Mouse (Mus musculus): ENCODE results near the gene Pecr. TPM values are rescaled to one million over a fixed set of nuclear protein-coding genes. Genes with fewer than 3 reads are reported as not detected.
"Not testable (repeated sequence)": the region's sequence is repeated elsewhere in the genome, so short reads cannot be mapped to it uniquely, and the experiment has no call there.

Gene Pecr
- total RNA-seq, 2 experiments from 2014 or later, result 10.1 to 14.8 TPM

DNA sequence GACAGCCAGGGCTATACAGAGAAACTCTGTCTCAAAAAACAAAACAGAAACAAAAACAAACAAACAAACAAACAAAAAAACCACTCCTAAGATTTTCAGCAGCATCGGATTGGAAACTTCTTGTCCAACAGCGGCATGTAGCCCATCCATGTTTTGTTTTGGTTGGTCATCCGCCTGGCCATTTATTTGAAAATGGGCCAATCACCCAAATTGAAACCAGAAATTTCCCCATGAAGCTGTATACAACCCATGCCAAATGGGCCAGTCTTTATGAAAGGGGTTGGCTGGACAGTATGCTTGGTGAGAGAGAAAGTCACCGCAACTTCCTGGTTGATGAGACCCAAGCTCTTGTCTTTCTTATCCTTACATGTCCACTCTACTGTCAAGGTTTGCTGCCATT, 6.8 kb upstream of the Pecr start:
- ATAC-seq (replicated peaks; ENCODE audit: poor library complexity, severe bottlenecking), result no peak

DNA sequence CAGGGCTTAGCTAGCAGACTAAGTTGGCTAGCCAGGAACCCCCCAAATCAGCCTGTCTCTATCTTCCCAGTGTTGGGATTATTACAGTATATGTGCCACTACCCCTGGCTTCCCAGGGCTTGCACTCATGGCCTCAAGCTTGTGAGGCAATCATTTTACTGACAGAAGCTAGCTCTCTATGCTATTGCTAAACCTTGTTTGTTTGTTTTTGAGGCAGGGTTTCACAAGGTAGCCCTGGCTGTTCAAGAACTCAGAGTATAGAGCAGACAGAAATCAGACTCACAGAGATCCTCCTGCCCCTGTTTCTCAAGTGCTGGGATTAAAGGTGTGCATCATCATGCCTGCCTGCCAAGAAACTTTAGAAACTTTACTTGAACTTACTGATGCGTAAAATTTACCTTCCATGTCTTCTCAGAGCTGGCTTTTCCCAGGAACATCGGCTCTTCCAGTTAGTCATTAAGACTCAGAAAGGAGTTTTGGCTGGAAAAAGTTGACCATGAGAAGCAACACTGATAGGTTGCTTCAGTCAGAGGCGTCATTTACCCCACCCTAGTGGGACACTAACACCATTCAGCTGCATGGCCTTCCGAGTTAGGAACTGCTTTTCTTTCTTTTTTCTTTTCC, 4.5 kb upstream of the Pecr start:
- ATAC-seq (replicated peaks; ENCODE audit: poor library complexity, severe bottlenecking), result no peak

DNA sequence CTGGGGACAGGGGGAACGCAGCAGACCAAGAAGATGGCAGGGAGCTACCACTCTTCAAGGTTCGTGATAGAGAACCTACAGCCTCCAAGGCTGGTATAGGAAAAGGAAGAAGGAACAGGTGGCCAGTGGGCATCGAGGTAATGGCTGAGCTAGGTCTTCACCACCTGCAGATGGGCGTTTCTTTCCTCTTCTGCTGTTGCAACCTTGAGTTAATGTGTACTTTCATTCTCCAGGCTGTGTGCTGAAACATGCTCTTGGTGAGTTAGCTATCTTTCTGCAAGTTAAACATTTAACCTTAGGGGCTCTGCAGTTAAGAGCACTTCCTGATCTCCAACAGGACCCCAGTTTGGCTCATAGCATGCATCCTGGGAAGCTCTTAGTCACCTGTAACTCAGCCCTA, 3.8 kb upstream of the Pecr start:
- no peak for ATAC-seq (replicated peaks; ENCODE audit: poor library complexity, severe bottlenecking)

DNA sequence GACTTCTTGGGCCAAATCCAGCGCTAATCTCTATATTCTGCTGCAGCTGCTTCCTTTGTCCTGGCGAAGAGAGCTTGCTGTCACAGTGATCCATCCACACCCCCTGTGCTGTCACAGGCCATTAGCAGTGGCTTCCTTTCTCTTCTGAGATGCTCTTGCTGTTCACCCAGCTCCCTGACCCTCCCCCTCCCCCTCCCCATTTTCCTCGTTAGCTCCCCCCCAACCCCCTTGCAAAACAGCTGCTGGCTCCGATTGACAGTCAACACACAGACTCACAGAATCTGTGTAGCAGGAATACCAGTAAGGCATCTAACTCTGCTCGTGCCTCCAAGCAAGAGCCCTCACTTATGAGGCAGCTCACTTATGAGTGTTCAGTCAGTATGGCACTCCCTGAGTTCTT, 2.8 kb upstream of the Pecr start:
- no peak for ATAC-seq (replicated peaks; ENCODE audit: poor library complexity, severe bottlenecking)

DNA sequence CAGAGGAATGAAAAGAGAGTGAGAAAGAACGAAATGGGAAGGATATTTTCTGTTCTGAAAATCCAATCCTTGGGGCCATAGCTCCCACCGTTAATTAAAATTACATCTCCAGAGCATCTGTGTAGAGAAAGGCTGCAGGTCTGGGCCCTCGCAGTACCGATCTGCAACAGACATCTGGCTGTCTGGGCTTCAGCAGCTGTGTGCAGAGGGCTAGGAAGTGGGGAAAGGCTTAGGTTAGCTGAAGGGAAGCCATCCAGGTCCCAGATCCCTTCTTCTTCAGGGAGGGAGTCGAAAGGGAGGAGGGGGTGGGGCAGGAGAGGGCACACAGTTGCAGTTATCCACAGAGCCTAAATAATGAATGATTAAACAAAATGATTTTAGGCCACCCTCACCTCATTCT, 425 bp upstream of the Pecr start:
- ATAC-seq (replicated peaks; ENCODE audit: poor library complexity, severe bottlenecking), result no peak

DNA sequence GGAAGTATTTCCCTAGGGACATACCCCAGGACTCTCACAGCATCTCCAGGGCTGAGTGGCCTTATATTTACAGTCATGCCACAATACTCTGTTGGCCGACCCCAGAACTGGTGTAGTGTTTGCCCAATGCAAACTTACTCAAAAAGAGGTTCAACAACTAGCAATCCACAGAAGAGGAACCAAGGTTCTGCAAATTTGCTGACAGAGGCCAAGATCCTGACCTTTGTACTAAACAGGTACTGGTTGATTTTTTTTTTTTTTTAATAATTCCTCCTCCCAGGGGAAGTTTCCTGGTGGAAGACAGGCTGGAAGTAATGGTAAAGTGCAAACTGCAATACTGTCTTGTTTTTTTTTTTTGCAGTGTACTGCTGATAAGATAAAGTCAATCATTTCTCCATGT, 1.5 kb downstream of the Pecr start:
- peak; percentile 25; the same call in 1 of the 2 replicates for ATAC-seq (replicated peaks; ENCODE audit: poor library complexity, severe bottlenecking)

DNA sequence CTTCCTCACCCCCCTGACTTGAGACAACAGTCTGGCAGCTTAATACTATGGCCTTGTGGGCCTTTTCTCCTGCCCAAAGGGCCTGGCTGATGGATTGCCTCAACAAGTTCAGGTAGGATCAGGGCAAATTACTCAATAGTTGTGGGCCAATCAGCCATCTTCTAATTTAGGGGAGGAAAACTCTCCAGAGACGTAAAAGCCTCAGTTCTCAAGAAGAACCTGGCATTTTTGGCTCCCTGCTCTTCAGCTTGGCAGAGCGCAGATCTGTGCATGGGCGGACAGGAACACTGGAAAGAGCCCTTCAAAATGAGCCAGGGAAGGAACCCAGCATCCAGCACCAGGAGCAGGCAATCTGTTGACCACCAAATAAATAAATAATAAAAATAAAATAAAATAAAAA, 6.0 kb downstream of the Pecr start:
- no peak for ATAC-seq (replicated peaks; ENCODE audit: poor library complexity, severe bottlenecking)

DNA sequence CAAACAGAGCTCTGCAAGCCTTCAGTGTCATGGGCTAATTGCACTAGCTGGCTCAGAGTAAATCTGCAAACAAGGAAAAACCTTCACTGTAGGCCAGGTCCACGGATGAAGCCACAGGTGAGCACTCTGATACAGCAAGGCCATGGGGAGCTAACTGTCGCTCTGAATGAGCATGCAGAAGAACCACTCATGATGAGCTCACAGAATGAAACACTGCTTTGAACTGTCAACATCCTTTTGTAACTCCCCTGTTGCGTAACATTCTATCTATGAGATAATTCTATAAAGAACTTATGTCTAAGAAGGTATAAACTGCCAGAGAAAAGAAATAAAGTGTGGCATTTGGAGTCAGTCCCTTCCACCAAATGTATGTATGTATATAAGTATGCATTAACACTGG, 21.0 kb downstream of the Pecr start:
- peak; percentile 68 for ATAC-seq (replicated peaks; ENCODE audit: poor library complexity, severe bottlenecking)

DNA sequence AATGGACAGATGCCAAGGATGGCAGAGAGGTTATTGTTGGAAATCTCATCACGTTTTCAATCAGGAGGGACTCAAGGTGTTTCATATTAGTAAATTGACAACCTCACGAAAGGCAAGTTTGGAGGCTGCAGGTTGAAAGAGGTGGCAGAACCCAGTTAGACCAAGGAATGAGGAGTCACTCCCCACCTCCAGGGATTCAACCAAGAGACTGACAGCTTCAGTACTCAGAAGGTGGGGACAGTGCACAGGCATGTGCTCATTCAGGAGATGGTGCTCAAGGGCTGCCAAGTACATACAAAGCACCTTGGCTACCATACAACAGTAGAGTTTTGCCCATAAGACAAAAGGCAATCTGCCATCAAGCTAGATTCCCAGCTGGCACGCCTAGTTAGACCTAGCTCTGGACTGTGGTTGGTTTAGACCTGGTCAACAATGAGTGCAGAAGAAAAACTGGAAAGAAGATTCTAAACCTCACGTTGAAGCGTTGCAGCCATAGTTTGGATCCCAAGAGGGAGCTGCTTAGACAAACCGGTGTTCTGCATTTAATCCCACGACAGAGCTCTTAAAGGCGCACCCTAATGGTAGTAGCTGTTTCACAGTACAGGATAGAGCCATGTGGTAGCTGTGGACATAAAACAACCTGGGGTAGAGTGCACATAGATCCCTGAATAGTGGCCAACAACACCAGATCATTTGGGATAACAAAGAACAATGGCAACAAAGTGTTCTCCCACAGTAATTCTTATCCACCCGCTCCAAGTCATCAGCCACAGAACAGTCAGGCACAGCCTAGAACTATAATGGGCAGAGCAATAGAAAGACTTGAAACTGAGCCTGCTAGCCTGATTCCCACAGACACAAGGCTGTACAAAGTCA, 27.5 kb downstream of the Pecr start:
- no peak for ATAC-seq (replicated peaks; ENCODE audit: poor library complexity, severe bottlenecking)

DNA sequence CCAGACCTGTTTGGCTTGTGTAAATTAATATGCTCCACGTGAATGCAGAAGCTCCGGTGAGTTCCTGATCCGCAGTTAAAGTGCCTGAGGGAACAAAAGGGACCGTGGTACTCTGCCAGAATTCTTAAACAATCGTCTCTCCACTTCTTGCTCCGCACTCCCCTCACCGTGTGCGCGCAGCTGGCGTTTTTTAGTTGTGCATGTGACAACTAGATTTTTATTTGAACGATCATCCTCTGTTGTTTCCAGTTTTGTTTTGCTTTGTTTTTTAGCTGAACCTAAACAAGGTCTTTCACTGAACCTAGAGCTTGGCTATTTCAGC, 28.3 kb downstream of the Pecr start:
- no peak for ATAC-seq (replicated peaks; ENCODE audit: poor library complexity, severe bottlenecking)

DNA sequence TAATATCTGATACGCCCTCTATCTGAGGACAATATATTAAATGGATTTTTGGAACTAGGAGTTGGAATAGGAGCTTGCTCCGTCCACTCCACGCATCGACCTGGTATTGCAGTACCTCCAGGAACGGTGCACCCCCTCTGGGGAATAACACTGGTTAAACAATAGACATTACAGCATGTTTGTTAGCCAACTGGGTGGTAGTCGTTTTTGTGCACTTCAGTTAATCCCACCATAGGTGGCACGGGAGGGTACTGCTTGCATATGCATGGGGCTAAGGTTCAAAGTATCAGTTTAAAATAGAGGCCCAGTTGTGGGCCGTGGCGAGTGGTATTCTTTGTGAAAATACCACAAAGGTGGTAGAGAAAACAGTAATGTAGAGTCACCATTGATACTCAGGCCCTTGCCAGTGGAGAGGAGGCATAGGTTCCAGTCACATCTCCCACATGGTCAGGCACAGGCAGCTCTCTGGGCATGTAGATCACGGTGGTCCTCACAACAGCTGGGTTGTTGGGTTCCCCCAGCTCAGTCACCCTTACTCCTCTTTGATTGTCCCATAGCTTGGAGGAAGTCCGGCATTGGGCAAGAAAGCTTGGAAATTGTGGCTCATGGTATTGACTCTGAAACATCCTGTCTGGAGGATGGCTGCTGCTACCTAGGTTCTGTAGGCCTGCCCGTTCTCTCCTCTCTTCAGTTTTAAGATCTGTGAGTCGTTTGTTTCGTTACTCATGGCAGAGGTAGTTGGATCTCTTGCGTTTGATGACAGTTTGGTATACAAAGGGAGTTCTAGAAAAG, 28.9 kb downstream of the Pecr start:
- ATAC-seq (replicated peaks; ENCODE audit: poor library complexity, severe bottlenecking), result peak; percentile 71

DNA sequence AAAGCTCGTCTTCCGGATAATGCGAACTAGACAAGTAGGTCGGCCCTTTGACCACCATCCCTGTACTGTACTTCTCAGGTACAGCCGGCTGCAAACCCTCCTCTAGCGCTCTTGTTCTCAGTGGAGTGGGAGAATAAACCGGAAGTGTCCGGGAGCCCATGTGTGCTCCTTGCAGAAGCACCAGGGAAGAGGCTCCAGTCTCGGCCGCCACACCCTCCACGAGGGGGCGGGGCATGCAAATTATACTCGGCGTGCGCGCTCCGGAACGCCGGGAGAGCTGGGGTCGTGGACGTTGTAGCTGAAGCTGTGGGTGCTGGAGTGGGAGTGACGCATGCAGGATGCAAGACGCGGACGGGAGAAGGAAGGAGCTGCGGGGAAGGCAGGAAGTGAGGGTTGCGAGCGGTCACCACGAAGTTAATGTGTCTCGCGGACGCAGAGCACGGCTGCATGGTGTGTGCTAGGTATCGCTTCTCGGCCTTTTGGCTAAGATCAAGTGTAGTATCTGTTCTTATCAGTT, 29.5 kb downstream of the Pecr start:
- peak; percentile 73 for ATAC-seq (replicated peaks; ENCODE audit: poor library complexity, severe bottlenecking)

DNA sequence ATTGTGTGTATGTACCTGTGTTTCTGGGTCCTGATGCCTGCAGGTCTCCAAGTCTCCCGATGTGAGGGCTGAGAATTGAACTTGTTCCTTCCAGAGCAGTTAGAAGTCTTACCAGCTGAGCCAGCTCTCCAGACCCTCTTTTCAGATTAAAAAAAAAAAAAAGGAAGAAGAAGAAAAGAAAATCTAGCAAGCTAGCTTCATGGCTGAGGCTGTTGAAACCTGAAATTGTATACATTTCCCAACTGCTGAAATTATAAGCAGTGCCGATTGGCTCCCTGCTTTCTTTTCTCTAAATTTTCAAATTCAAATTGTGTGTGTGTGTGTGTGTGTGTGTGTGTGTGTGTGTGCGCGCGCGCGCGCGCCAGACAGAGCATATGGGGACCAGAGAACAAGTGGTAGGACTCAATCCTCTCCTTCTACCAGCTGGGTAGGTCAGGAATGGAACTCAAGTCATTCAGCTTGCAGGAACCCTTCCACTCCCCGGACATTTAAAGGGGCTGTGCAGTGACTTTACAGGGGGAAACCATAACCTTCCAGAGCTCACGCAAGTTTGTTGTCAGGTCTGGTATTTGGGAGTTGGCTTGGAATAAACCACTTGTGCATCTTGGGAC, 30.1 kb downstream of the Pecr start:
- no peak for ATAC-seq (replicated peaks; ENCODE audit: poor library complexity, severe bottlenecking)

DNA sequence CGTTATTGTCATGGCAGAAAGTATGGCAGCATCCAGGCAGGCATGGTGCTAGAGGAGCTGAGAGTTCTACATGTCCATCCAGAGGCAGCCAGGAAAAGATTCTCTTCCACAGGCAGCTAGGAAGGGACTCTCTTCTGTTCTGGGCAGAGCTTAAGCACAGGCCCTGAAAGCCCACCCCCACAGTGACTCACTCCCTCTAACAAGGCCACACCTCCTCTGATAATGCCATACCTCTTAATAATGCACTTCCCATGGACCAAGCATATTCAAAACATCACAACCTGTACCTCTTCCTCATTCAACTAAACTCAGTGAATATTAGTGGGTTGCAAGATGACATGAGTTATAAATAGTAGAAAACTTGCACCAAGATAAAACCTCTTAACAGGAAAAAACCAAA, 32.3 kb downstream of the Pecr start:
- no peak for ATAC-seq (replicated peaks; ENCODE audit: poor library complexity, severe bottlenecking)

DNA sequence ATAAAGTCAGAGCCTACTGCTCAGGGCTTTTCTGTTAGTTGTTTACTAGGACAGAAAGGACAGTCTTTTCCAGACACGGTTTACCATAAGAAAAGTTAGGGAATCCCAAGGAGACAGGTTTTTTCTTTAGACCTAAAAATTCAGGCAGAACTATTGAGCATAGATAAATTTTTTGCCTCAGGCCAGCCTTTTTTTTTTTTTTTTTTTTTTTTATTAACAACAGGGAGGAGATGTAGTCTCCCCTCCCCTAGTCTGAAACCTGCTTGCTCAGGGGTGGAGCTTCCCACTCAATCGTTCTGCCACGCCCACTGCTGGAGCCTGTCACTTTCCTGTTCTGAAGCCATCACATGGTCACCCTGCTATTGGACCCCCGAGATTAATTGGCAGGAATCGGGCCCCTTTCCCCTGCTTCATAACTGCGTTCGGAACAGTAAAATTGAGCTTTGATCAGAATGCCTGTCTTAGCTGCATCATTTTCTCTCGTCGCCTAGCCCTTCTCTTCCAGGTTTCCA, 35.8 kb downstream of the Pecr start:
- not testable (repeated sequence) for ATAC-seq (replicated peaks; ENCODE audit: poor library complexity, severe bottlenecking)

DNA sequence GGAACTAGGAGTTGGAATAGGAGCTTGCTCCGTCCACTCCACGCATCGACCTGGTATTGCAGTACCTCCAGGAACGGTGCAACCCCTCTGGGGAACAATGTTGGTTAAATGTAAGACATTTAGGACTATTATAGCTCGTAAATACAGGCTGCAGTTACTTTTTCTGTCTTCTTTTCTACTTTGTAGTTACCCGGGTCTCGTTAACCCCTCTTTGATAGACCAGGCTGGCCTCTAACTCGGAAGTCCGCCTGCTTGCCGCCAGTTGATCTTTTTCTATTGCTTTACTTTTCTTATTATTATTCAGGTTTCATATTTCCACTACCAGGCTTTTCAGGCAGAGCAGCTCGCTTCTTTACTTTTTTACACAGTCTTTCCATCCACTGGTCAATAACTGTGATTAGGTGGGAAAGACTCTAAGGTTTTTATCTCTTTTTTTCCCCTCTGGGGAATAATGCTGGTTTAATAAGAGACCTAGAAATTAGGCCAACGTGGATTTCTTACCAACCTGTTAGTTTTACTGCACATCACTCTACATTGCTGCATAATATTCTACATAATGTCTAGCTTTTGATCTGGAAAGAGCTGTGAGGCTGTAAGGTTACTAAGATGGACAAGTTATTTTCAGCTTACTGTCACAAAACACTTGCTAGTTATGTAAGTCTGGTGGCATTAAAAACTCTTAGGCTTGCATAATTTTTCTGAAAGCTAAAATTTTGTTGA, 39.6 kb downstream of the Pecr start:
- peak; percentile 71 for ATAC-seq (replicated peaks; ENCODE audit: poor library complexity, severe bottlenecking)

DNA sequence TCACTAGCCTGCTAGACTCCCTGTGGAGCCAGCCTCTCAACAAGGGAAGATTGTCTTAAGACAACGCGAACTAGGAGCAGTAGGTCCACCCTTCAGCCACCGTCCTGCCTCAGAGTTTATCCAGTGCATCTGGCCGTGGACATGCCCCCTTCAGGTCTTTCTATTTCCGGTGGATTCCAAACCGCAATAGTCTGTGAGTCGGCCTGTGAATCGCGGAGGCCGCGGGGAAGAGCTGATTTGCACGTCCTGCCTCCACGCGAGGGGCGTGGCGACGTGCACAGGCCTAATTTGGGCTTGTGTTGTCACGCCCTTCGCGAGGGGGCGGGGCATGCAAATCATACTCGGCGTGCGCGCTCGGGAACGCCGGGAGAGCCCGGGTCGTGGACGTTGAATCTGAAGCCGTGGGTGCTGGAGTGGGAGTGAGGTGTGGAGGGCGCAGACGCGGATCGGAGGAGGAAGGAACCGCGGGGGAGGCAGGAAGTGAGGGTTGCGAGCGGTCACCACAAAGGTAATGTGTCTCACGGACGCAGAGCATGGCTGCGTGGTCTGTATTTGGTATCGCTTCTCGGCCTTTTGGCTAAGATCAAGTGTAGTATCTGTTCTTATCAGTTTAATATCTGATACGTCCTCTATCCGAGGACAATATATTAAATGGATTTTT, 40.3 kb downstream of the Pecr start:
- ATAC-seq (replicated peaks; ENCODE audit: poor library complexity, severe bottlenecking), result peak; percentile 86

DNA sequence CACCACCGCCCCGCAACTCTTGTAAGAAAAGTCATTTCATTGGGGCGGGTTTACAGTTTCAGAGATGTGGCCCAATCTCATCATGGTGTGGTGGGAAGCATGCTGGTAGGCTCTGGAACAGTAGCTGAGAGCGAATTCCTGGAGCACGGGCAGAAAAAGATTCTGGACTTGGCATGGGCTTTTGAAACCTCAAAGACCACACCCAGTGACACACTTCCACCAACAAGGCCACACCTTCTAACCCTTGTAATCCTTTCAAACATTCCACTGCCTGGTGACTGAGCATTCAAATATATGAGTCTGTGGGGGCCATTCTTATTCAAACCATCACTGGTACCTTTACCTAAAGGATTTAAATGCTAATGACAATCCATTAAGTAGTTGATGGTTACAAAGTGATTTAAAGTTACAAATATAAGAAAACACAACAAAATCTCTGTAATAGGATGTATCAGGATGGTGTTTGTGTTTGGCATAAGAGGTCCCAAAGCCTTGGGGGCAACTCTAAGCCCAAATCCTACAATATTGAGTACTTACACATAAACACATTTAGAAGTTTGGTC, 41.5 kb downstream of the Pecr start:
- no peak for ATAC-seq (replicated peaks; ENCODE audit: poor library complexity, severe bottlenecking)

DNA sequence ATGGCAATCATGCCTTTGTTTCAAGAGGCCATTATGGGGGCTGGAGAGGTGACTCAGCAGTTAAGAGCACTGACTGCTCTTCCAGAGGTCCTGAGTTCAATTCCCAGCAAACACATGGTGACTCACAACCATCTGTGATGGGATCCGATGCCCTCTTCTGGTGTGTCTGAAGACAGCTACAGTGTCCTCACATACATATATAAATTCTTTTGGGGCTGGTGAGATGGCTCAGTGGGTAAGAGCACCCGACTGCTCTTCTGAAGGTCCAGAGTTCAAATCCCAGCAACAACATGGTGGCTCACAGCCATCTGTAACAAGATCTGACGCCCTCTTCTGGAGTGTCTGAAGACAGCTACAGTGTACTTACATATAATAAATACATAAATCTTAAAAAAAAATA, 45.0 kb downstream of the Pecr start:
- ATAC-seq (replicated peaks; ENCODE audit: poor library complexity, severe bottlenecking), result not testable (repeated sequence)

Measured in granulocyte monocyte progenitor cell, adult 5-6 weeks (primary cell).